ENCODE assay signal across 8 mouse cellular contexts in the genomic region with DNA sequence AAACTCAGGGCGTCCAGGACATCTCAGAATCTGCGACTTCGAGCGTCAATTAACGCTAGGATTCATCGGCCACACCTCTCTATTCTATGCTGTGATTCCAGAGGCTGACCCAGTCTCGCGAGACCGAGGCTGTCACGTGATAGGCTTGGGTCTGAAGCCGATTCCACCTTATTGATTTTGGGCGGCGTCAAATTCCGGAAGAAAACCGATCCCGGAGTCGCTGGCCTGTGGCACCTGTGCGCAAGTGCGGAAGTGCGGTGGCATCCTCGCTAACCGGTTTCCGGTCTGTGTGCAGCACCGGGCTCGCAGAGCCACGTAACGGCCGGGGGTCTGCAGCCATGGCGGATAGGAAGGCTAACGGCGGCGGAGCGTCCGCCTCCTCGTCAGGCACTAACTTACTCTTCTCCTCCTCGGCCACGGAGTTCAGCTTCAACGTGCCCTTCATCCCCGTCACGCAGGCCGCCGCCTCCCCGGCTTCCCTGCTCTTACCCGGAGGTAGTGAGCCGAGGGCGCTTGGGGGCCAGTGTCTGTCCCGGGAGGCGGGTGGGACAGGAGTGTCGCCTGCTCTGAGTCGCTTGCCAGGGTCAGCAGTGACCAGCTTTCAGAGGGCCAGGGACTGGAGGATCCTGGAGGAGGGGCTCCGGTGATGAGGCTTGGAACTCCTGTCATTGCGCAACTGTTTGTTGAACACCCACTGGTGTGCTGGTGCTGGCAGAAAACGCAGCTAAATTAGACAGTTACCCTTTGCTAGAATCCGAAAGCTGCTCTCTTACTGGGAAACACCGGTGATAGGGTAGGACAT. TPM values are rescaled to one million over a fixed set of nuclear protein-coding genes. Genes with fewer than 3 reads are reported as not detected.
A peak's percentile ranks its signal among the peaks of the same experiment; 100 is the strongest.
DNase-seq lines count a peak whose midpoint lies in the region; ATAC-seq and TF ChIP-seq lines count a peak whose summit lies in the region.

Gene Sec23ip, plus strand, starts transcription at position 260 of the 802 bp plus-strand sequence.

- intact Hi-C loops in heart, adult 2 months (cut with DNase I), result no loop called here

- H3K9me3 ChIP-seq in embryonic facial prominence, embryonic 14.5 days (ENCODE audit: control insufficient read depth, low read length), result no peaks in the 10 kb centered on the region
- H3K9me3 ChIP-seq in limb, embryonic 13.5 days, result no peaks in the 10 kb centered on the region
- H3K9me3 ChIP-seq in midbrain, embryonic 16.5 days (replicated peaks; ENCODE audit: control insufficient read depth, low read length, poor library complexity, severe bottlenecking), result no peaks in the 10 kb centered on the region

- H3K4me1 ChIP-seq in embryonic facial prominence, embryonic 14.5 days (ENCODE audit: control insufficient read depth, insufficient read depth, low read length), result peaks cover 10% of the 10 kb centered on the region
- peaks cover 19% of the 10 kb centered on the region for H3K4me1 ChIP-seq in heart, adult 2 months (ENCODE audit: control insufficient read depth, insufficient read depth, low read length)
- peaks cover 41% of the 10 kb centered on the region for H3K4me1 ChIP-seq in limb, embryonic 13.5 days
- peaks cover 33% of the 10 kb centered on the region for H3K4me1 ChIP-seq in midbrain, embryonic 16.5 days (ENCODE audit: control insufficient read depth, insufficient read depth, low read length)

- peak; percentile 96 for TF ChIP-seq POLR2A in heart, adult 2 months (IDR thresholded peaks at IDR 0.05; ENCODE audit: insufficient read depth, low read depth, low read length)

- peak within 1 kb of the TSS; percentile 86 for H3K4me2 ChIP-seq in embryonic facial prominence, embryonic 14.5 days (ENCODE audit: low read depth, low read length)
- H3K4me2 ChIP-seq in limb, embryonic 13.5 days (replicated peaks), result peak within 1 kb of the TSS; percentile 80
- H3K4me2 ChIP-seq in midbrain, embryonic 16.5 days (ENCODE audit: low read length), result peak within 1 kb of the TSS; percentile 97

- peaks cover 7% of the 10 kb centered on the region; the same call in 1 of the 2 replicates for H3K79me2 ChIP-seq in heart, adult 2 months (replicated peaks; ENCODE audit: control insufficient read depth, insufficient read depth, low read length)

- DNase-seq in 3T3-L1 (ENCODE audit: low read depth, low spot score), result peak; percentile 99
- DNase-seq in adrenal gland, postnatal 4 days (ENCODE audit: low spot score in 2 of 2), result peak; percentile 86 to 95
- DNase-seq in embryonic facial prominence, embryonic 14.5 days (ENCODE audit: low spot score), result peak; percentile 100
- peak; percentile 98 to 99 for DNase-seq in heart, adult 2 months
- peak; percentile 99 for DNase-seq in kidney, adult 8-10 months
- DNase-seq in spleen, postnatal 10 days (ENCODE audit: low spot score in 2 of 2), result peak; percentile 92 to 97

- peak within 1 kb of the TSS; percentile 96 for H3K9ac ChIP-seq in embryonic facial prominence, embryonic 14.5 days (ENCODE audit: low read depth, low read length)
- peak within 1 kb of the TSS; percentile 80 for H3K9ac ChIP-seq in heart, adult 2 months (ENCODE audit: low read depth, low read length)
- H3K9ac ChIP-seq in limb, embryonic 13.5 days, result peak within 1 kb of the TSS; percentile 91
- peak within 1 kb of the TSS; percentile 97 for H3K9ac ChIP-seq in midbrain, embryonic 16.5 days (ENCODE audit: low read depth, low read length)

- under 1% methylated on average over 51 of the region's 55 CpGs for WGBS in embryonic facial prominence, embryonic 14.5 days
- under 1% methylated on average over 55 of the region's 55 CpGs for WGBS in heart, adult 2 months
- WGBS in limb, embryonic 13.5 days, result under 1% methylated on average over 55 of the region's 55 CpGs
- WGBS in midbrain, embryonic 16.5 days, result under 1% methylated on average over 55 of the region's 55 CpGs

- H3K27ac ChIP-seq in embryonic facial prominence, embryonic 14.5 days (replicated peaks; ENCODE audit: low read depth, low read length), result peak within 1 kb of the TSS; percentile 70
- H3K27ac ChIP-seq in heart, adult 2 months, result peak within 1 kb of the TSS; percentile 85
- peak within 1 kb of the TSS; percentile 33; the same call in 1 of the 2 replicates for H3K27ac ChIP-seq in limb, embryonic 13.5 days
- peak within 1 kb of the TSS; percentile 86 for H3K27ac ChIP-seq in midbrain, embryonic 16.5 days (ENCODE audit: low read length)

- peak within 1 kb of the TSS; percentile 82 for H3K4me3 ChIP-seq in embryonic facial prominence, embryonic 14.5 days (ENCODE audit: low read depth, low read length)
- peak within 1 kb of the TSS; percentile 96 for H3K4me3 ChIP-seq in heart, adult 2 months
- peak within 1 kb of the TSS; percentile 97 for H3K4me3 ChIP-seq in limb, embryonic 13.5 days
- H3K4me3 ChIP-seq in midbrain, embryonic 16.5 days (ENCODE audit: low read depth, low read length), result peak within 1 kb of the TSS; percentile 98

- TF ChIP-seq EP300 in heart, adult 2 months (IDR thresholded peaks at IDR 0.05; ENCODE audit: insufficient read depth, low read depth, low read length), result peak; percentile 59; the same call in 1 of the 2 replicates

- no peaks in the 10 kb centered on the region for H3K27me3 ChIP-seq in embryonic facial prominence, embryonic 14.5 days (replicated peaks; ENCODE audit: control insufficient read depth, insufficient read depth, low read length)
- no peaks in the 10 kb centered on the region for H3K27me3 ChIP-seq in heart, adult 2 months (ENCODE audit: control insufficient read depth, insufficient read depth, low read length)
- H3K27me3 ChIP-seq in limb, embryonic 13.5 days, result 0 out of 2 replicates have a peak, but pooled peaks cover 8% of the 10 kb centered on the region
- no peaks in the 10 kb centered on the region; the same call in 1 of the 2 replicates for H3K27me3 ChIP-seq in midbrain, embryonic 16.5 days (ENCODE audit: control insufficient read depth, insufficient read depth, low read depth, low read length)

- TF ChIP-seq CTCF in heart, adult 2 months (IDR thresholded peaks at IDR 0.05), result no peak

- H3K36me3 ChIP-seq in embryonic facial prominence, embryonic 14.5 days (ENCODE audit: control insufficient read depth, insufficient read depth, low read length), result peaks cover 2% of the 10 kb centered on the region; the same call in 1 of the 2 replicates
- peaks cover 2% of the 10 kb centered on the region for H3K36me3 ChIP-seq in heart, adult 2 months (ENCODE audit: control insufficient read depth, insufficient read depth, low read length)
- H3K36me3 ChIP-seq in limb, embryonic 13.5 days, result peaks cover 7% of the 10 kb centered on the region
- no peaks in the 10 kb centered on the region for H3K36me3 ChIP-seq in midbrain, embryonic 16.5 days (ENCODE audit: control insufficient read depth, insufficient read depth, low read length)

- peak; percentile 92 for ATAC-seq in embryonic facial prominence, embryonic 14.5 days (ENCODE audit: low read depth)
- ATAC-seq in limb, embryonic 13.5 days (ENCODE audit: low FRiP score, low read depth), result peak; percentile 90
- peak; percentile 92 for ATAC-seq in midbrain, embryonic 16.5 days

RNA-seq across cellular contexts. Expression of gene Sec23ip, which starts in this region (rescaled TPM):
- total RNA-seq in adrenal gland, postnatal 4 days (2021), result 10 to 100 TPM; 43.7 to 46.0 TPM
- 37.5 and 37.7 TPM in 2 replicates for polyA plus RNA-seq in embryonic facial prominence, embryonic 14.5 days (2014; fragmentation: Nextera tagmentation; extraction: Ambion mirVana)
- total RNA-seq in heart, adult 2 months (2021), result 10 to 100 TPM; 25.1 to 26.8 TPM
- polyA plus RNA-seq in heart, adult 2 months (2012; rRNA removed), result 26.5 and 33.0 TPM in 2 replicates
- 40.4 and 42.2 TPM in 2 replicates for polyA plus RNA-seq in limb, embryonic 13.5 days (2015; fragmentation: Nextera tagmentation; extraction: Ambion mirVana)
- 34.4 and 37.8 TPM in 2 replicates for polyA plus RNA-seq in midbrain, embryonic 16.5 days (2015; fragmentation: Nextera tagmentation; extraction: Ambion mirVana)

Comparison
In these comparisons a context has a peak if more than half of its experiments do, and no peak if none do; other contexts are left out.
1. Peak in every context shown above with its lines: DNase-seq, ATAC-seq, H3K4me3 ChIP-seq and H3K27ac ChIP-seq.
2. H3K27ac ChIP-seq: peak in every context shown above with its lines; median percentile 86 in midbrain, embryonic 16.5 days; 85 in heart, adult 2 months; 70 in embryonic facial prominence, embryonic 14.5 days; 33 in limb, embryonic 13.5 days.